Mouse (Mus musculus) testis, adult 2 months (tissue): Measurements from ENCODE around the gene Cdh23.

ENCODE experiments used
- CTCF ChIP-seq: fragments of 200-500 bp; IDR thresholded peaks from 2 replicates; pipeline ENCODE4 v1.5.1; 2012; ENCODE audit warnings: low read depth, mild to moderate bottlenecking, inconsistent platforms, low read length, moderate library complexity; ENCODE audit not compliant: control insufficient read depth, insufficient read depth, insufficient replicate concordance
- POLR2A ChIP-seq: fragments of 200-500 bp; IDR thresholded peaks from 2 replicates; pipeline ENCODE4 v1.6.1; 2012; ENCODE audit warnings: low read depth, mild to moderate bottlenecking, inconsistent platforms, low read length, moderate library complexity; ENCODE audit not compliant: control insufficient read depth

DNA sequence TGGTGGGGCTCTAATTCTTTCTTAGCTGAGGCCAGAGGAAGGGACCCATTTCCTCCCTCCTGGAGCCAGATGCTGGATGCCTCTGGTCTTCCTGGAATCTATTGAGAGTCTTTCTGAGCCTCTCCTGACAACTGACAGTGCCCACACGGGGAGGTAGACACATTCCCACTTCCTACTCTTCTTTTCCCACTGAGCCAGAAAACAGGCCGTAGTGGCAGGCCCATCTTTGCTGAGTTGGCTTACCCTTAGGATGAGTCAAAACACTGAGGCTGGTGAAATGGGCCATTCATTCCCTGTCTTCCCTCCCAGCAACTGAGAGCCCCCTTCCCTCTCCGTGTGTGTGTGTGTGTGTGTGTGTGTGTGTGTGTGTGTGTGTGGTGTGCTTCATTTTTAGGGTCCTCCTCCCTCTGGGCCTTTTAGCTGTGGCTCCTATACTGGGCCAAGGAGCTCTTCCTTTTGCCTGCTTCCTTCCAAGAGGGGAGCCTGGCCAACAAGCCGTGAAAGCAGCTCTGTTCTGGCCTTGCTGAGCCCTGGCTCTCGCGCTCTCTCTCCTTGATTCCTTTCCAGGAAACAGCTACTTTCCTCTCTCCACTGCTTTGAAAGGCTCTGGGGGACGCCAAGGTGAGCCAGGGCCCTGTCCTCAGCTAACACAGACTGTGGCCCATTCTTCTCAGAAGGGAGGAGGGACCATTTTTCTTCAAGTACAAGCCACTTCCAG lies 290.7 kb downstream of the Cdh23 start:
- TF ChIP-seq CTCF (no peak), POLR2A (no peak)
